Mouse (Mus musculus) small intestine, adult 2 months (tissue): ENCODE measurements around the gene Dip2b. TPM values are rescaled to one million over a fixed set of nuclear protein-coding genes. Genes with fewer than 3 reads are reported as not detected.

ENCODE experiments used
- H3K27ac ChIP-seq: fragments of 200-500 bp; 2 replicates; pipeline ENCODE4 v1.5.1; 2012; ENCODE audit warnings: low read depth, low read length, control low read depth, inconsistent platforms; ENCODE audit not compliant: insufficient read depth
- H3K27me3 ChIP-seq: fragments of 200-500 bp; 2 replicates; pipeline ENCODE4 v1.6.1; 2012; ENCODE audit warnings: mild to moderate bottlenecking, moderate library complexity, low read length, inconsistent platforms; ENCODE audit not compliant: control insufficient read depth, insufficient read depth
- H3K36me3 ChIP-seq: fragments of 200-500 bp; 2 replicates; pipeline ENCODE4 v1.6.1; 2012; ENCODE audit warnings: mild to moderate bottlenecking, low read length, control low read depth, inconsistent platforms; ENCODE audit not compliant: control insufficient read depth, insufficient read depth
- H3K4me1 ChIP-seq: fragments of 200-500 bp; 2 replicates; pipeline ENCODE4 v1.6.1; 2012; ENCODE audit warnings: low read length, inconsistent platforms, mixed read lengths; ENCODE audit not compliant: control insufficient read depth, insufficient read depth, insufficient read length
- H3K4me3 ChIP-seq: fragments of 200-500 bp; 2 replicates; pipeline ENCODE4 v1.5.1; 2012; ENCODE audit warnings: low read depth, mild to moderate bottlenecking, control low read depth, inconsistent platforms, low read length, moderate library complexity
- CTCF ChIP-seq: fragments of 200-500 bp; IDR thresholded peaks from 2 replicates; pipeline ENCODE4 v1.5.1; 2012; ENCODE audit warnings: low read depth, mild to moderate bottlenecking, control low read depth, inconsistent platforms, low read length, moderate library complexity, mixed read lengths; ENCODE audit not compliant: insufficient replicate concordance, insufficient read length; ENCODE audit errors: extremely low read depth
- POLR2A ChIP-seq: fragments of 200-500 bp; IDR thresholded peaks from 2 replicates; pipeline ENCODE4 v1.6.1; 2012; ENCODE audit warnings: low read depth, mild to moderate bottlenecking, control low read depth, inconsistent platforms, low read length, moderate library complexity
- WGBS: fragments of 180-500 bp; shearing (Covaris S2); methylation state at CpG from one replicate; pipeline ENCODE4 v1.1.7; 2018; 5-methylcytosine and 5-hydroxymethylcytosine counted together
- polyA plus RNA-seq: library from polyadenylated mRNA; depleted of rRNA; stranded (reverse); fragments of >200 nt; gene quantifications from 2 replicates; pipeline ENCODE4 v1.2.3, GENCODE M21; 2012

The Dip2b gene
- polyA plus RNA-seq, 1 experiment: 5.8 TPM

DNA sequence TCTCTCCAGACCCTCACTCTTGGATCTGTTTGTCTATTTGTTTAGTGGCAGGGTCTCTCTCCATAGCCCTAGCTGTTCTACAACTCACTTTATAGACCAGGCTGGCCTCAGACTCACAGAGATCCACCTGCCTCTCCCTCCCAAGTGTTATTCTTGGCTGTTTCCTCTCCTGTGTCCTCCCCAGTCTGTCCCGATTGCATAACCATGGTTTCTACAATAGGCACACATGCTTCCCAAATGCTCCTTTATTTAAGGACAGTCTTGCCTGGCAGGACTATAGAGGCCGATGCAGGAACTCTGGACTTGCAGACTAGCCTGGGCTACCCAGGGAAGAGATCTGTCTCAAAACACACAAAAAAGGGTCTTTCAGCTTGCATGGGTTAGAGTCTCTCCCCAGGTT lies 174.9 kb downstream of the Dip2b start:
- H3K27me3 ChIP-seq: no peaks in the 10 kb centered on the region
- H3K4me3 ChIP-seq: no peak overlapping the region
- H3K27ac ChIP-seq: no peak overlapping the region
- H3K36me3 ChIP-seq: peaks cover 63% of the 10 kb centered on the region
- 90% methylated on average over 2 of the region's 2 CpGs for WGBS
- H3K4me1 ChIP-seq: no peaks in the 10 kb centered on the region
- TF ChIP-seq POLR2A: no peak
- TF ChIP-seq CTCF: no peak

DNA sequence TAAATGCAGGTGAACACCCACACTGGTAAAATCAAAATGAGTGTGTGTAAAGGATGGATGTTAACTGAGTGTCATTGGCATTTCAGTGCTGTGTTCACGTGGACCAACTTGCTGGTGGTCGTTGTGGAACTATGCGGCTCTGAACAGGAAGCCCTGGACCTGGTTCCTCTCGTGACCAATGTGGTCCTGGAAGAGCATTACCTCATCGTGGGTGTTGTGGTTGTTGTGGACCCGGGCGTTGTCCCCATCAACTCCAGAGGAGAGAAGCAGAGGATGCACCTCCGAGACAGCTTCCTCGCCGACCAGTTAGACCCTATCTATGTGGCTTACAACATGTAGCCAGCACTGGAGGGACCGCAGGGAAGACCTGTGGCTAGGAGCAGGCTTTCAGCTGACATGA lies 176.6 kb downstream of the Dip2b start:
- Histone ChIP-seq H3K4me1 (no peaks in the 10 kb centered on the region), H3K27me3 (no peaks in the 10 kb centered on the region), H3K27ac (no peak overlapping the region), H3K4me3 (no peak overlapping the region), H3K36me3 (peaks cover 51% of the 10 kb centered on the region)
- 85% methylated on average over 11 of the region's 11 CpGs for WGBS
- TF ChIP-seq POLR2A (no peak), CTCF (no peak)

DNA sequence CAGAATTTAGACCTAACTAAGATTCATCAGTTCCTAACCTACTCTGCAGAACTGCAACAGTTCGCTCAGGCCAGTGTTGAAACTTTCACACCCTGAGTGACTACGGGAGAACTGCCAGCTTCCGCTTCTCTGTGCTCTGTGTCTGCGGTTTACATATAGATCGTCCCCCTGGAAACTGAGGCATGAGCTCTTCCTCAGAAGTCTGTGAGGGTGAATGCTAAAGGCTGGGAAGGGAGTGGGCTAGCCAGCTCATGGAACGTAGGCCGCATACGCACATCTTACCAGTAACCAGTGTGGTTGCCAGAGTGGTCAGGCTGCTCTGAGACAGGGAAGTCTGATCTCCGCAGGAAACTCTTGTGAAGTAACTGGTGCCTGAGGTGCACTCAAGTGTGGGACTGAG lies 177.7 kb downstream of the Dip2b start:
- Histone ChIP-seq H3K27me3 (no peaks in the 10 kb centered on the region), H3K4me3 (no peak overlapping the region), H3K36me3 (peaks cover 41% of the 10 kb centered on the region), H3K27ac (no peak overlapping the region), H3K4me1 (no peaks in the 10 kb centered on the region)
- WGBS: 89% methylated on average over 9 of the region's 9 CpGs
- TF ChIP-seq POLR2A (no peak), CTCF (no peak)

DNA sequence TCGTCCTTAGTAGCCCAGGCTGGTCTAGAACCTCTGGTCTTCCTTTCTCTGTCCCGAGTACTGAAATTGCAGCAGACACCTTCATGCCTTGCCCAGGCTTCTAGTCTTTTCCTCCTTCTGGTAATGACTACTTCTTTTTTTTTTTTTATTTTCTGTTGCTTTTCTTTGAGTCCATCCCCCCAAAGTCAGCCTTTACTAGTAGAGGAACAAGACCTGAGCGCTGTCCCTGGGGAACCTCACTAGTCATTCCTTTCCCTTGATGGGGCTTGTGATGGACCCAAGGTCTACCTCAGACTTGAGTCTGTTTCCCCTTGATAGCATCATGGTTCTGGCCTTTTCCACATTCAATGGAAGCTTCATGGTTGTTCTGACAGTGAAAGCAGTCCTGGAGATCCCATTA lies 179.6 kb downstream of the Dip2b start:
- Histone ChIP-seq H3K27ac (no peak overlapping the region), H3K4me3 (no peak overlapping the region), H3K27me3 (no peaks in the 10 kb centered on the region), H3K4me1 (no peaks in the 10 kb centered on the region), H3K36me3 (peaks cover 28% of the 10 kb centered on the region)
- 96% methylated on average over 3 of the region's 3 CpGs for WGBS
- TF ChIP-seq CTCF (no peak), POLR2A (no peak)

DNA sequence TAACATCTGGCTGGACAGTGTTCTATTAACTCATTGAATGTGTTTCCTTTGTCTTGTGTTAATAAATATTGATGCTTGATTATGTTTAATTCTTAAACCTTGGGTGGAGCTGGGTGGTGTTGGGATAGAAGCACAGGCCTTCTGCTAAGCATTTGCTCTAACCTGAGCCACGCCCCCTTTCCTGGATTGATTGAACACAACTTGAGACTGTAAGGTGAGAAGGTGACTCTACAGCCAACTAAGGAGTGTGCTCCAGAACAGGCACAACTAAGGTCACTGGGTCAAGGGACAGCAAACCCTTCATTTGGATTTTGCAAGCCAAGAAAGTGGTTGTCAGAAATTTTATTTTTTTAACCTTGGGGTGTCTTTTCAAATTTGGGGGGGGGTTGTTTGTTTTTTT lies 180.9 kb downstream of the Dip2b start:
- 63% methylated on average over 1 of the region's 1 CpGs for WGBS

DNA sequence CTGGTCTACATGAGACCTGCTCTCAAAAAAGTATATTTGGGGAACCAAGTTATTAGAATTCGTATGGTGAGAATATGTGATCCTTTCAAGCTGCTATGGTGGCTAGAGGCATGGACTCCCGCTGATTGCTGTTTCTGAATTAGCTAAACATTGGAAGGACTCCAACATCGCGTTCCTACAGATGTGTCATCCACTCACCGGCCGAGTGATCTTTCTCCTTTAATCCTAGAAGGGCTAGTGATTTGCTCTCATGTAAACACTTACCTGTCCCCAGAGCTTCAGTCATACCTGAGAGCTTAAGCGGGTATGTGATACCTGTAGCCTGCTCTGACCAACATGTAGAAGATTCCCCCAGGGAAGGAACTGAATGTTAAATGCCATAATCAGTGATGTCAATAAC lies 182.5 kb downstream of the Dip2b start:
- Histone ChIP-seq H3K27ac (no peak overlapping the region), H3K36me3 (peaks cover 4% of the 10 kb centered on the region; the same call in 1 of the 2 replicates), H3K27me3 (no peaks in the 10 kb centered on the region), H3K4me1 (no peaks in the 10 kb centered on the region), H3K4me3 (no peak overlapping the region)
- 25% methylated on average over 7 of the region's 7 CpGs for WGBS
- TF ChIP-seq POLR2A (no peak), CTCF (no peak)

More for the DNA sequence above, 180.9 kb downstream of the Dip2b start:
- Histone ChIP-seq H3K4me1 (no peaks in the 10 kb centered on the region), H3K36me3 (peaks cover 19% of the 10 kb centered on the region), H3K27me3 (no peaks in the 10 kb centered on the region), H3K4me3 (no peak overlapping the region), H3K27ac (no peak overlapping the region)
- TF ChIP-seq POLR2A (no peak), CTCF (no peak)

DNA sequence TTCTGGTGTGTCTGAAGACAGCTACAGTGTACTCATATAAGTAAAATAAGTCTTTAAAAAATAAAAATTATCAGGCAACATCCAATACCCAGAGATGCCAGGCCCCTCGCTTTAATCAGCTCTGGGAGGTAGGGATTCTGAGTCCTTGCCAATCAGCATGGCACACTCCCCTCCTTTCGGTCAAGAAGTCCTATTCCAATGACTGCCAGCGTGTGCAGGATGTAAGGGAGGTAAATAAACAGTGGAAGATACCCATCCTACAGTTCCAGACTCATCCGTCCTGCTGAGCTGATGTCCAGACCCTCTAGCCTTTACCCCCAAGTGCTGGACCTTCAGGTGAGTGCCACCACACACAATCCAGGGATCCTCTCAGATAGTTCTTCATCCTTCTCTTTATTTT lies 186.9 kb downstream of the Dip2b start:
- Histone ChIP-seq H3K4me1 (peaks cover 2% of the 10 kb centered on the region; the same call in 1 of the 2 replicates), H3K27ac (no peak overlapping the region), H3K4me3 (no peak overlapping the region), H3K36me3 (no peaks in the 10 kb centered on the region), H3K27me3 (no peaks in the 10 kb centered on the region)
- TF ChIP-seq POLR2A (no peak), CTCF (no peak)
- 91% methylated on average over 4 of the region's 4 CpGs for WGBS

DNA sequence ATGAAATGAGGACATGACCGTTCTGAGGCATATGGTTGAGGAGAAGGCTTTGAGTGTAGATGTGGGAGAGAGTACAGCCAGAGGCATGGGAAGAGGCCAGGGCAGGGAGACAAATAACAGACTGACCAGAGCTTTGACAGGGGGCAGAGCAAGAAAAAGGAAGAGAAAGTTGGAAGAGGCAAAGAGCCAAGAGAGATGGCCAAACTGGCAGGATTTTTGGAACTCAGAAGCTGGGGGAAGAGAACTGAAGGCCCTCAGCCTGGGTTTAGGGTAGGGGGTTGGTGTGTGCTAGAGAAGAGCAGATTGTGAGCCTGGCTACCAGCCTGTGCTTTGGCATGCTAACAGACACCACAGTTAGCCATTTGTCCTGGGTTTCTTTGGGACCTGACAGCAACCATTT lies 187.4 kb downstream of the Dip2b start:
- Histone ChIP-seq H3K36me3 (no peaks in the 10 kb centered on the region), H3K4me1 (peaks cover 5% of the 10 kb centered on the region; the same call in 1 of the 2 replicates), H3K27ac (no peak overlapping the region), H3K4me3 (no peak overlapping the region), H3K27me3 (no peaks in the 10 kb centered on the region)
- TF ChIP-seq POLR2A: no peak
- no peak for TF ChIP-seq CTCF
- WGBS: 85% methylated on average over 1 of the region's 1 CpGs
